8 mouse cellular contexts compared by ENCODE assay signal in genomic region chr9:94278657-94279585, GRCm38 (mm10).
DNase-seq lines count a peak whose midpoint lies in the region; ATAC-seq and TF ChIP-seq lines count a peak whose summit lies in the region.
"Had no signal": no experiment of that assay in that cellular context is flagged by ENCODE, and none has a peak within 500 bp of the region (broad histone marks: within the 10 kb centered on the region; RNA-seq: fewer than 3 reads in every experiment).

No protein-coding gene starts in this region.

- no peaks in the 10 kb centered on the region for H3K27me3 ChIP-seq in forebrain, postnatal 0 days (ENCODE audit: insufficient read depth, low read length)

- peak; percentile 35 for DNase-seq in 3134 (ENCODE audit: extremely low read depth, insufficient read length, low spot score)
- peak; percentile 87 for DNase-seq in brain, embryonic 14.5 days (ENCODE audit: low read depth)
- DNase-seq in forebrain, postnatal 0 days = peak; percentile 76
- peak; percentile 27 to 68 for DNase-seq in left cerebral cortex, adult 8-10 months (ENCODE audit: low spot score in 2 of 2)
- no peak for DNase-seq in heart, postnatal 25 days (ENCODE audit: low spot score)
- DNase-seq in kidney, adult 8-10 months = no peak

- no peaks in the 10 kb centered on the region for H3K36me3 ChIP-seq in forebrain, postnatal 0 days (ENCODE audit: insufficient read depth)

- H3K27ac ChIP-seq in forebrain, postnatal 0 days (ENCODE audit: low read depth, low read length) = no peak overlapping the region
- H3K27ac ChIP-seq: kidney, postnatal 0 days had no signal

- no peak overlapping the region for H3K9ac ChIP-seq in forebrain, postnatal 0 days

- peak; percentile 45 for ATAC-seq in forebrain, postnatal 0 days
- ATAC-seq in monocyte, adult 5-6 weeks (replicated peaks; ENCODE audit: insufficient number of reproducible peaks, low FRiP score, low TSS enrichment, poor library complexity, severe bottlenecking) = no peak

- no peak for TF ChIP-seq POLR2A in brain, embryonic 14.5 days (IDR thresholded peaks at IDR 0.05; ENCODE audit: borderline replicate concordance, extremely low read depth, insufficient read depth, insufficient read length, poor library complexity, severe bottlenecking)

- no peaks in the 10 kb centered on the region for H3K9me3 ChIP-seq in forebrain, postnatal 0 days (ENCODE audit: low read length)

- H3K4me3 ChIP-seq in forebrain, postnatal 0 days (ENCODE audit: low read depth, low read length) = no peak overlapping the region

- intact Hi-C loops in heart, postnatal 25 days (cut with DNase I) = no loop called here

- H3K4me2 ChIP-seq in forebrain, postnatal 0 days (ENCODE audit: low read depth) = no peak overlapping the region

- TF ChIP-seq CTCF in brain, embryonic 14.5 days (IDR thresholded peaks at IDR 0.05; ENCODE audit: borderline replicate concordance, extremely low read depth, insufficient read depth, insufficient read length) = no peak
- no peak for TF ChIP-seq CTCF in forebrain, postnatal 0 days (IDR thresholded peaks at IDR 0.05; ENCODE audit: low read depth)

- WGBS in forebrain, postnatal 0 days = 72% methylated on average over 4 of the region's 4 CpGs

- no peaks in the 10 kb centered on the region for H3K4me1 ChIP-seq in forebrain, postnatal 0 days (ENCODE audit: insufficient read depth)

Comparison
In these comparisons a context has a peak if more than half of its experiments do, and no peak if none do; other contexts are left out.
1. DNase-seq: peak in 3134 (single experiment), brain, embryonic 14.5 days (single experiment), forebrain, postnatal 0 days (single experiment) and left cerebral cortex, adult 8-10 months (2 of 2); none in heart, postnatal 25 days (single experiment) and kidney, adult 8-10 months (0 of 2).